Mouse (Mus musculus) myocyte (in vitro differentiated cells): ENCODE measurements around the gene Katnal1.

Source experiments
- CEBPB ChIP-seq: IDR thresholded peaks from 2 replicates; pipeline ENCODE4 v1.6.1; 2011; ENCODE audit warnings: mild to moderate bottlenecking, moderate library complexity; ENCODE audit not compliant: poor library complexity, insufficient read depth, severe bottlenecking
- E2F4 ChIP-seq: IDR thresholded peaks from one replicate; pipeline ENCODE4 v1.6.1; 2011; ENCODE audit warnings: mild to moderate bottlenecking, control low read depth, moderate library complexity; ENCODE audit not compliant: insufficient read depth
- MAX ChIP-seq: IDR thresholded peaks from one replicate; pipeline ENCODE4 v1.6.1; 2011; ENCODE audit warnings: low read depth, mild to moderate bottlenecking, control low read depth
- MYOD1 ChIP-seq, 3 experiments: IDR thresholded peaks; one replicate each; pipeline ENCODE4 v1.6.1; 2011; ENCODE audit warnings: control low read depth in 2 of 3, low read depth in 2 of 3, mild to moderate bottlenecking in 2 of 3, moderate library complexity in 1 of 3; ENCODE audit not compliant: insufficient read length in 2 of 3, control insufficient read depth in 1 of 3
- MYOG ChIP-seq, 3 experiments: IDR thresholded peaks; one replicate each; pipeline ENCODE4 v1.6.1; 2011; ENCODE audit warnings: control low read depth in 2 of 3, low read depth in 2 of 3, mild to moderate bottlenecking in 2 of 3; ENCODE audit not compliant: insufficient read length in 2 of 3, control insufficient read depth in 1 of 3, insufficient read depth in 1 of 3
- POLR2A ChIP-seq: IDR thresholded peaks from one replicate; pipeline ENCODE4 v1.6.1; 2011; ENCODE audit warnings: low read depth, mild to moderate bottlenecking, control low read depth, moderate library complexity; ENCODE audit not compliant: insufficient read length
- POLR2AphosphoS2 ChIP-seq: IDR thresholded peaks from one replicate; pipeline ENCODE4 v1.6.1; 2011; ENCODE audit warnings: low read depth, control low read depth; ENCODE audit not compliant: insufficient read length
- TCF12 ChIP-seq: IDR thresholded peaks from one replicate; pipeline ENCODE4 v1.6.1; 2011; ENCODE audit warnings: mild to moderate bottlenecking, control low read depth; ENCODE audit not compliant: poor library complexity, insufficient read depth, severe bottlenecking
- USF1 ChIP-seq: IDR thresholded peaks from one replicate; pipeline ENCODE4 v1.6.1; 2011; ENCODE audit warnings: low read depth, mild to moderate bottlenecking, control low read depth, moderate library complexity

GRCm38 (mm10) chr5:148867171-148867570 lies 61.9 kb downstream of the Katnal1 start:
- no peak for TF ChIP-seq E2F4
- no peak for TF ChIP-seq POLR2AphosphoS2
- TF ChIP-seq POLR2A: no peak
- TF ChIP-seq CEBPB: no peak
- TF ChIP-seq MAX: no peak
- TF ChIP-seq USF1: no peak
- no peak for TF ChIP-seq MYOG (IDR thresholded peaks at IDR 0.05; ENCODE audit: control insufficient read depth in 1 of 3, insufficient read depth in 1 of 3, insufficient read length in 2 of 3, low read depth in 2 of 3)
- no peak for TF ChIP-seq MYOD1 (IDR thresholded peaks at IDR 0.05; ENCODE audit: control insufficient read depth in 1 of 3, insufficient read length in 2 of 3, low read depth in 2 of 3)
- TF ChIP-seq TCF12: no peak
